Mouse (Mus musculus) layer of hippocampus, postnatal 10 days (tissue): Measurements from ENCODE around the gene Fli1. TPM values are rescaled to one million over a fixed set of nuclear protein-coding genes. Genes with fewer than 3 reads are reported as not detected.

Experiments used
- DNase-seq, 2 experiments: peaks; one replicate each; pipeline ENCODE4 v3.0.0; 2021; ENCODE audit warnings: low spot score in 2 of 2
- total RNA-seq, 2 experiments: library from RNA; stranded (reverse); gene quantifications; 2 replicates each; pipeline ENCODE4 v1.2.3; 2021

The Fli1 gene
- total RNA-seq, 2 experiments from 2014 or later, result 7.7 to 10.2 TPM

DNA sequence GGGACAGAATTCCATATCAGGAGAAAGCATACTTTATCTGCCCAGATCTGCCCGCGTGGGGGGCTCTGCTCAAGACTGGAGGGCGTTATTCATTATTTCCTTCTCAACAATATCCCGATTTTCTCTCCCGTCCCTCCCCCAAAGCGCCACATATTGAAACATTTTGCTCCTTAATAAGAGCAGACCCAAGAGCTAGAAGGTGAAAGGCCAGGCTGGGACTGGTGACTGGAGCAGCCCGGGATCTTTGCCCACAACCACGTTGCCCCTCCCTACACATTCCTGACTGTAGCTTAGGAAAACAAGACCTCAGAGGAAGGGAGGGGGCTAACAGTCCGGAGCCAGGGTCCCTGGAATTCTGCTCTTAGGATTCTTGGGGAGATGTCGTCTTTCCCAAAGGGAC, 7.9 kb upstream of the Fli1 start:
- no peak for DNase-seq

DNA sequence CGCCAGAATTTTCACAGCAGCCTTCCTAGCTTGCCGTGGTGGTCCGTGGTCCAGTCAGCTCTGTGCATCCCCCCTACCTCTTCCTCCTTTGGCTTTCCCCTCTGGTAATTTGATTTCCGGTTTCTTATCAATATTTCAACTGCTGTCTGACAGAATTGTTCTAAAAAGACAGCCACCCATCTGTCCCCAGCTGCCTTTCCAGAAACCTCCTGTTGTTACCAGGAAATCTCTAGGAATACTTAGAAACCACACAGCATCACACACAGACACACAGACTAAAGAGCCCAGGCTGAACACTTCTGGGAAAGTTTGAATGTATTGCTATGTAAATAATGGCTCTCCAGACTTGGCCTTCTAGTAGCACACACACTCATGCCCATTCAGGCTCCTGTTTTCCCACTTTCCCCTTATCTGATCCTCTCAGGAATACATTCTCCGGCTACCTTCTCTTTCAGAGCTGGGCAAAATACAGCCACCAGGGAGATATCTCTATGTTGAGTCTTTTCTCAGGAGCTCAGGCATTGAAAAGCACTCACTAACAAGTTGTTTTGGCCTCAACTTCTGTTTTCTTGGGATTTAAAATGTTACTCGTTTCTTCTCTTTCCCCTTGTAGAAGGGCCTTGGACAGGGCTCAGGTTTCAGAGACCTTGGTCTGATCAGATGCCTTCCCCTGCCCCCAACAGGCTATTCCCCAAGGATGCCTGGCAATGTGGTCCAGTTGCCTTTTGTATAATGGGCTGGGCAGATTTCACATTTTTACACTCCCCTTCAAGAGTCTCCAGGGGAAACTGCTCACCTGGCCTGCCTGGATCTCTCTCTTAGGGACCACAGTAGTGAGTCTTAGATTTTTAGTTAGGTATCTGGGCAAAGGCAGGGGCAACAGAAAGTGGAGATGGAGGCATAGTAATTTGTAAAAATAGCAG, 7.1 kb upstream of the Fli1 start:
- no peak for DNase-seq

DNA sequence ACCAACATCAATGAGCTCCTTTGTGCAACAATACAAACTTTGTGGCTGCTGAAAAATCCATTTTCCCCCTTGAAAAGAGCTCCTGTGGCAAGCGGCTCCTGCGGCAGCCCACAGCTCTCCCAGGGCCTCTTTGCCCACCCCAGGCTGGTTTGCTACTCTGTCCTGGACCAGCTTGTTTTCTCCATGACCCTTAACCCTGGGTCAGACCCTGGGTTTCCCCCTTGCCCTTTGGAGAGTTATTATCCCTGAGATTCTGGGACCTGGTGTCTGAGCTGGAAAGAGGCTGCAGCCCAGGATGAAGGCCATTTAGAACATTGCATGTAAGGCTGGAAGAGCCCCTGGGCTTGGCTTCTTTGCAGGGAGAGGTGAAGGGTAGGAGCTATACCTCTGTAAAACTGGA, 4.1 kb upstream of the Fli1 start:
- DNase-seq, result no peak

GRCm38 (mm10) chr9:32544731-32545661, 2.3 kb upstream of the Fli1 start:
- DNase-seq, result no peak

- no peak for DNase-seq
Observed at GRCm38 (mm10) chr9:32543923-32544575, 1.4 kb upstream of the Fli1 start.

GRCm38 (mm10) chr9:32543040-32543581, 450 bp upstream of the Fli1 start:
- no peak for DNase-seq

DNA sequence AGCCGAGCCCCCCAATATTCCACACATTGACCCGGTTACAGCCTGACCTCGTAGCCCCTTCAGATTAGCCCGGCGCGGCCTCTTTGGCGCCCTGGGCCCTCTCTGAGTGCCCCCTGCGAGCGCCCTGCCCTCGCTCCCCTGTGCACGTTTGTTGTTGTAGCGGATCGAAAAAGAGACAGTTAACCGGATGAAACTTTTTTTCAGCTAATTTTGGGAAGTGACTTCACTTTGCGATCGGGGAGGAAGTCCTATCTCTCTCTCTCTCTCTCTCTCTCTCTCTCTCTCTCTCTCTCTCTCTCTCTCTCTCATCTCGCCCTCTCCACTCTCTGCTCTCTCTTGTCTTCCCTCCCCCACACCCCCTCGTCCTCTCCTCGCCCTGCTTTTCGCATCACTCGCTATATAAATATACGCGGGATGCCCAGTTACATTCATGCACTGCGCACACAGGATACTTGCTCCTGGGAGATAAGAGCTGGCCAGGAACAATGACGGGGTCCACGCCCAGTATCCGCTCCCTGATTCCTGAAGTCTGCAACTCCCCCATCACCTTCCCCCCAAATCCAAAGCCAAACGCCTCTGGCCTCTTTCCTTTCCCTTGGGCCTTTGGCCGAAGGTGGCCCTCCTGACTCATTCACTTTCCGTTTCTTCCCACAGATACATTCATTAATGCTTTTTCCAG, 1.3 kb downstream of the Fli1 start:
- no peak for DNase-seq

- peak in 1 of 2 experiments; percentile 26 for DNase-seq
Observed at GRCm38 (mm10) chr9:32540406-32541222, 2.0 kb downstream of the Fli1 start.

- DNase-seq, result no peak
Observed at GRCm38 (mm10) chr9:32540061-32540405, 2.6 kb downstream of the Fli1 start.

GRCm38 (mm10) chr9:32539321-32539761, 3.3 kb downstream of the Fli1 start:
- DNase-seq, result no peak

DNA sequence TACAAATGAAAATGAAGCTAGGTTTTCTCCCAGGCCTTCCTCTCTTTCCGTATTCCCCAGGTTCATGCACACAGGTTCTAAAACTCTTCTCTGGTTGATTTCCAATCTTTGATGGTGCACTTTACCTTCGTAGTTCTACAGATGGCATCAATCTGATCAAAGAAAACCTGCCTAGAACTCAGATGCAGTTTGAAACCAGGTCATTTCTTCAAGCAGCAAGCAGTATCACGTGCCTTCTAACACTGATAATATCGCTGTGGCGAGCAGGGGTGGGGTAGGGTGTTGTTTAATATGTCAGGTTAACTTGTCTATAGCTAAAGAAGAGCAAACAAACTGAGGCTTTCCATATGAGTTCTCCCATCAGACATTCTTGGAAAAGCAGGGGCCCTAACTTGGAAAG, 4.5 kb downstream of the Fli1 start:
- DNase-seq, result no peak

GRCm38 (mm10) chr9:32537706-32538105, 5.0 kb downstream of the Fli1 start:
- DNase-seq, result no peak

GRCm38 (mm10) chr9:32535201-32535955, 7.3 kb downstream of the Fli1 start:
- DNase-seq, result no peak

DNA sequence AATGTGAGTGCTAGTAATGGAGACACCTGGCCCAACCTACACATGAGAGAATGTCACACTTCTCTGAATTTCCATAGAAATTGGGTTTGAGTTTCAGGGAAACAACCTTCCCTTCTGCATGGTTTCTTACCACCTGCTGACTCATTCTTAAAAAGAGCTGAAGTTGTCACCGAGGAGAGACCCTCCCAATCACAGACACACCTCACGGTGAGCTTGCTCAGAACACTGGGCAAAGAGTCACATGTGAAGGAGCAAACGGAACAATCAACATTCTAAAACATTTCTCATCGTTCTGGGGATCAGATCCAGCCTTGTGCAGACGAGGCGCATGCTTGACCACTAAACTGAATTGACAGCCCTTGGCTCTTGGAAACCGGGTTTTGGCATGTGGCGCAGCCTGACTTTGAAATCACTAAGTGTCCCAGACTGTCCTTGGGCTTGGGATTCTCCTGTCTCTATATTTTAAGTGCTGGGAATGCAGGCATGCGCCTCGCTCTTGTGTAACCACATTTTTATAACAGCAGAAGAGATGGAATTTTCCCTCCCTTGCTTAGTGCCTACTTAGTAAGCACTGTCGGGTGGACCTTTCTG, 8.5 kb downstream of the Fli1 start:
- no peak for DNase-seq

DNA sequence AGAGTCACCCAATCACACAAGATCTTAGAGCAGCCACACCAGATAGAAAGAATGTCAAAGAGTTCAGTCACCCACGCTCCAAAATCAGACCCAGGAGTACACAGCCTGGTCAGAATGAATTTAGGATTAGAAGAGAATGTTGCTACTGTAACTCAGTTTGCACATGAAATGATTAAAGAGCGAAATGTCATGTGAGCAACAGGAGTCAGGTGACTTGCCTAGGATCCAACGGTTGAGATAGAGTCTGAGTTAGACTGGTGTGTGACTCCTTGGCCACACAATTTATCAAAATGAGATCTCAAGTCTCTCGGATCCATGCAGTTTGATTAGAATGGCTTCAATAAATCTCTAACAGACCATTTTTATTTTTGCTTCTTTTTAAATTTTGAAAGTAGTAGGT, 11.1 kb downstream of the Fli1 start:
- DNase-seq, result no peak

DNA sequence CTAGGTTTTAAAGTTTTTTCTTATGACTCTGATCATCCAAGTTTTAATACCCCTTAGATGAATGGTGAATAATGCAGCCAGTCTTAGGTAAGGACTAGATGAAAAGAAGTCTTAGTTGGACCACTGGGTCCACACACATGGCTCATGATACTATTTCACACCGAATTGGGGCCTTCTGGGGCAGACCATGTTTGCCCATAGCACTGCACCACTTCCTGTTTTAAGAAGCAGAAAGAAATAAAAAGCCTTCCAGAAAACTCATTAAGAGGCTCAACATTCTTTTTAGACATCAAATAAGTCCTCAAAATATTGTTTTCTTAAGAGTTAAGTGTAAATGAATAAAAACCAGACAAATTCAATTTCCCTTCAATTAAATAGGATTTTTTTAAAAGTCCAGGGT, 11.7 kb downstream of the Fli1 start:
- DNase-seq, result no peak

GRCm38 (mm10) chr9:32530188-32530587, 12.5 kb downstream of the Fli1 start:
- DNase-seq, result no peak

DNA sequence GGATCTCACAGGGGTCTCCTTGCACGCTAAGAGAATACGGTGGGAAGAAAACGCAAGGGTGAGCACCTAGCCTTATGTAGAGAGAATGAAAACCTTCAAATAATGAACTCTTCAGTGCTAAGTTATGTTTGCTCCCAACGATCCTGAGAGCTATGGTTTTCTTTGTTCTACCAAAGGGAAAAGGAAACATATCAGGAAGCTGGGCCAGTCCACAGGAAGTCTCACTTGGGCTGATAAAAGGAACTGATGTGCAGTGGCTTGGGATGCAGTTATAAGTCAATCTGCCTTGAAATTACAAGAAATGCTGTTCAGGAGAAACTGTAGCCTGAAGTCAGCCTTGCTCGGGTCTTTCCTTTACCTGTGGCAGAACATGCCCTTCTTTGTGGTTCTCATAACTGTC, 13.1 kb downstream of the Fli1 start:
- DNase-seq, result no peak

- DNase-seq, result no peak
Observed at GRCm38 (mm10) chr9:32527329-32527728, 15.3 kb downstream of the Fli1 start.
